In genomic region chr9:37430582-37430981, GRCm38 (mm10) we compare ENCODE assay signal across 8 mouse cellular contexts. TPM values are rescaled to one million over a fixed set of nuclear protein-coding genes. Genes with fewer than 3 reads are reported as not detected.
DNase-seq lines count a peak whose midpoint lies in the region; ATAC-seq and TF ChIP-seq lines count a peak whose summit lies in the region.

No protein-coding gene starts in this region.

- H3K79me2 ChIP-seq in liver, adult 2 months (ENCODE audit: control insufficient read depth, insufficient read depth, low read length): no peaks in the 10 kb centered on the region

- no peaks in the 10 kb centered on the region for H3K9me3 ChIP-seq in heart, embryonic 12.5 days (replicated peaks)
- H3K9me3 ChIP-seq in kidney, embryonic 16.5 days (ENCODE audit: low read length): no peaks in the 10 kb centered on the region
- H3K9me3 ChIP-seq in stomach, embryonic 14.5 days (ENCODE audit: control insufficient read depth, low read depth, low read length): no peaks in the 10 kb centered on the region

- peaks cover 87% of the 10 kb centered on the region for H3K27me3 ChIP-seq in heart, embryonic 12.5 days (replicated peaks)
- H3K27me3 ChIP-seq in kidney, embryonic 16.5 days (ENCODE audit: insufficient read depth, low read length): peaks cover 86% of the 10 kb centered on the region
- no peaks in the 10 kb centered on the region; the same call in 1 of the 2 replicates for H3K27me3 ChIP-seq in liver, adult 2 months (ENCODE audit: control insufficient read depth, insufficient read depth, low read length)
- peaks cover 60% of the 10 kb centered on the region for H3K27me3 ChIP-seq in stomach, embryonic 14.5 days (ENCODE audit: control insufficient read depth, insufficient read depth, low read length)

- H3K27ac ChIP-seq in embryonic fibroblast, embryonic 13.5 days (ENCODE audit: insufficient read depth, low read length): no peak overlapping the region
- H3K27ac ChIP-seq in heart, embryonic 12.5 days (ENCODE audit: poor library complexity, severe bottlenecking): no peak overlapping the region
- no peak overlapping the region for H3K27ac ChIP-seq in kidney, embryonic 16.5 days (ENCODE audit: low read length)
- H3K27ac ChIP-seq in liver, adult 2 months (replicated peaks; ENCODE audit: insufficient read depth, low read depth, low read length): no peak overlapping the region
- no peak overlapping the region for H3K27ac ChIP-seq in stomach, embryonic 14.5 days (ENCODE audit: low read length)

- peak overlapping the region; percentile 47; the same call in 1 of the 2 replicates for H3K4me2 ChIP-seq in heart, embryonic 12.5 days
- H3K4me2 ChIP-seq in kidney, embryonic 16.5 days (replicated peaks; ENCODE audit: low read depth, low read length): peak overlapping the region; percentile 29
- no peak overlapping the region for H3K4me2 ChIP-seq in stomach, embryonic 14.5 days (replicated peaks; ENCODE audit: low read depth, low read length)

- H3K4me1 ChIP-seq in embryonic fibroblast, embryonic 13.5 days (ENCODE audit: control insufficient read depth, insufficient read depth, low read length): no peaks in the 10 kb centered on the region
- H3K4me1 ChIP-seq in heart, embryonic 12.5 days (replicated peaks): peaks cover 24% of the 10 kb centered on the region
- H3K4me1 ChIP-seq in kidney, embryonic 16.5 days (ENCODE audit: insufficient read depth, low read length): peaks cover 15% of the 10 kb centered on the region
- H3K4me1 ChIP-seq in liver, adult 2 months (ENCODE audit: control insufficient read depth, insufficient read depth, low read length): no peaks in the 10 kb centered on the region
- H3K4me1 ChIP-seq in stomach, embryonic 14.5 days (ENCODE audit: control insufficient read depth, insufficient read depth, low read length): peaks cover 8% of the 10 kb centered on the region; the same call in 1 of the 2 replicates

- no peak for ATAC-seq in heart, embryonic 12.5 days (ENCODE audit: insufficient number of reproducible peaks, low FRiP score)
- peak; percentile 47; the same call in 1 of the 2 replicates for ATAC-seq in kidney, embryonic 16.5 days (ENCODE audit: low FRiP score, low TSS enrichment)
- peak; percentile 59; the same call in 1 of the 2 replicates for ATAC-seq in stomach, embryonic 14.5 days (ENCODE audit: insufficient number of reproducible peaks, insufficient read depth, low FRiP score, low read depth)

- TF ChIP-seq POLR2A in embryonic fibroblast, embryonic 13.5 days (IDR thresholded peaks at IDR 0.05; ENCODE audit: low read depth, low read length): no peak
- TF ChIP-seq POLR2A in liver, adult 2 months (IDR thresholded peaks at IDR 0.05; ENCODE audit: extremely low read depth, insufficient read depth, low read length): no peak

- TF ChIP-seq CTCF in embryonic fibroblast, embryonic 13.5 days (IDR thresholded peaks at IDR 0.05; ENCODE audit: borderline replicate concordance, insufficient read depth, low read length): peak; percentile 79
- TF ChIP-seq CTCF in liver, adult 2 months (IDR thresholded peaks at IDR 0.05; ENCODE audit: low read depth, low read length): peak; percentile 80

- 1% methylated on average over 12 of the region's 12 CpGs for WGBS in heart, embryonic 12.5 days
- WGBS in kidney, embryonic 16.5 days: under 1% methylated on average over 12 of the region's 12 CpGs
- 6% methylated on average over 12 of the region's 12 CpGs for WGBS in liver, adult 2 months
- WGBS in stomach, embryonic 14.5 days: 3% methylated on average over 12 of the region's 12 CpGs

- DNase-seq in CD4-positive helper T cell, adult 2 months (ENCODE audit: low read depth, low spot score): peak; percentile 72
- DNase-seq in brain, adult 2 months (ENCODE audit: low read depth, low spot score): peak; percentile 96
- peak; percentile 65 for DNase-seq in liver, adult 2 months (ENCODE audit: extremely low read depth, low read depth, low spot score)
- peak; percentile 35 to 67 for DNase-seq in natural killer cell, adult 2 months (ENCODE audit: low spot score in 2 of 2)

- H3K36me3 ChIP-seq in heart, embryonic 12.5 days: no peaks in the 10 kb centered on the region
- H3K36me3 ChIP-seq in kidney, embryonic 16.5 days (ENCODE audit: insufficient read depth, low read length): no peaks in the 10 kb centered on the region
- H3K36me3 ChIP-seq in liver, adult 2 months (ENCODE audit: control insufficient read depth, insufficient read depth, low read length): no peaks in the 10 kb centered on the region
- no peaks in the 10 kb centered on the region for H3K36me3 ChIP-seq in stomach, embryonic 14.5 days (ENCODE audit: control insufficient read depth, insufficient read depth, low read length)

- H3K9ac ChIP-seq in heart, embryonic 12.5 days: no peak overlapping the region
- H3K9ac ChIP-seq in kidney, embryonic 16.5 days (replicated peaks; ENCODE audit: low read length): no peak overlapping the region
- no peak overlapping the region for H3K9ac ChIP-seq in liver, adult 2 months (ENCODE audit: low read depth, low read length)
- no peak overlapping the region for H3K9ac ChIP-seq in stomach, embryonic 14.5 days (replicated peaks; ENCODE audit: low read depth, low read length)

- H3K4me3 ChIP-seq in embryonic fibroblast, embryonic 13.5 days (ENCODE audit: insufficient read depth, low read length): no peak overlapping the region
- peak overlapping the region; percentile 12; the same call in 1 of the 2 replicates for H3K4me3 ChIP-seq in heart, embryonic 12.5 days
- H3K4me3 ChIP-seq in kidney, embryonic 16.5 days (ENCODE audit: low read length): no peak overlapping the region
- H3K4me3 ChIP-seq in liver, adult 2 months (ENCODE audit: insufficient read depth, low read depth, low read length): no peak overlapping the region
- H3K4me3 ChIP-seq in stomach, embryonic 14.5 days (ENCODE audit: low read depth, low read length): no peak overlapping the region

RNA-seq across cellular contexts. Expression of gene Robo3, which starts 2.5 kb away (rescaled TPM):
- polyA plus RNA-seq in embryonic fibroblast, embryonic 13.5 days (2011; ENCODE audit: insufficient read length, low read depth, missing spikeins): 0.56 and 0.77 TPM in 2 replicates
- polyA plus RNA-seq in heart, embryonic 12.5 days (2016; fragmentation: Nextera tagmentation; extraction: Ambion mirVana): 0.10 and 0.20 TPM in 2 replicates
- polyA plus RNA-seq in kidney, embryonic 16.5 days (2015; fragmentation: Nextera tagmentation; extraction: Ambion mirVana): 0.29 and 0.35 TPM in 2 replicates
- 0.07 TPM in 1 of 2 replicates, not detected in the other for total RNA-seq in liver, adult 2 months (2014; rRNA removed)
- 0.41 and 0.67 TPM in 2 replicates for polyA plus RNA-seq in liver, adult 2 months (2012; rRNA removed)
- 0.06 TPM in 1 of 2 replicates, not detected in the other for polyA plus RNA-seq in stomach, embryonic 14.5 days (2014; fragmentation: Nextera tagmentation; extraction: Ambion mirVana)

RNA-seq across cellular contexts. Expression of gene Robo4, which starts 28.9 kb away (rescaled TPM):
- not detected in 2 replicates for polyA plus RNA-seq in embryonic fibroblast, embryonic 13.5 days (2011; ENCODE audit: insufficient read length, low read depth, missing spikeins)
- polyA plus RNA-seq in heart, embryonic 12.5 days (2016; fragmentation: Nextera tagmentation; extraction: Ambion mirVana): 4.6 and 6.2 TPM in 2 replicates
- 20.1 and 23.8 TPM in 2 replicates for polyA plus RNA-seq in kidney, embryonic 16.5 days (2015; fragmentation: Nextera tagmentation; extraction: Ambion mirVana)
- 3.6 and 6.8 TPM in 2 replicates for total RNA-seq in liver, adult 2 months (2014; rRNA removed)
- 5.0 and 7.4 TPM in 2 replicates for polyA plus RNA-seq in liver, adult 2 months (2012; rRNA removed)
- polyA plus RNA-seq in stomach, embryonic 14.5 days (2014; fragmentation: Nextera tagmentation; extraction: Ambion mirVana): 8.9 and 12.0 TPM in 2 replicates

RNA-seq across cellular contexts. Expression of gene Msantd2, which starts 58.5 kb away (rescaled TPM):
- polyA plus RNA-seq in embryonic fibroblast, embryonic 13.5 days (2011; ENCODE audit: insufficient read length, low read depth, missing spikeins): 22.0 and 32.3 TPM in 2 replicates
- 21.7 and 28.2 TPM in 2 replicates for polyA plus RNA-seq in heart, embryonic 12.5 days (2016; fragmentation: Nextera tagmentation; extraction: Ambion mirVana)
- polyA plus RNA-seq in kidney, embryonic 16.5 days (2015; fragmentation: Nextera tagmentation; extraction: Ambion mirVana): 18.1 and 20.0 TPM in 2 replicates
- total RNA-seq in liver, adult 2 months (2014; rRNA removed): 10.3 and 11.7 TPM in 2 replicates
- polyA plus RNA-seq in liver, adult 2 months (2012; rRNA removed): 8.3 and 16.2 TPM in 2 replicates
- 33.2 and 38.9 TPM in 2 replicates for polyA plus RNA-seq in stomach, embryonic 14.5 days (2014; fragmentation: Nextera tagmentation; extraction: Ambion mirVana)
